Mouse (Mus musculus): ENCODE results near the gene Khdc1c. TPM values are rescaled to one million over a fixed set of nuclear protein-coding genes. Genes with fewer than 3 reads are reported as not detected.
"Not testable (repeated sequence)": the region's sequence is repeated elsewhere in the genome, so short reads cannot be mapped to it uniquely, and the experiment has no call there.

Gene Khdc1c
- polyA plus RNA-seq (2016; fragmentation: Nextera tagmentation; extraction: Ambion mirVana) = not detected in 2 replicates

DNA sequence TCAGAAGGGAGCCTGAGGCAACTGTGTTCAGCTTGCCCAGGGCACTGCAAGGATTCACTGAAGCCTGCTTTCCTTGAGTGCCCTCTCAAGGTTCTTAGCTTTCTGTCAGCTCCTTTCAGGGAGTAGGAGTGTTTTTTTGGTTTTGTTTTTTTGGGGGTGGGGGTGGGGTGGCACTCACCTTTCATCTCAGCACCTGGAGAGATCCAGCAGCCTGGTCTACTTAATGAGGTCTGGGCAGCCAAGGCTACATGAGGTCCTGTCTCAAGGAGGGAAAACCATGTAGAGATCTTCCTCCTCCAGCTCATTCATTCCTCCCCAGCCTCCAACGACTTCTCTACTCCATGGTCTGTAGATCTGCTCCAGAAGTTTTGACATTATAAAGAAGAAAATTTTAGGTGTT is at the start of gene Khdc1c:
Gene Khdc1c (plus strand): TSS at position 301 of the 400 bp plus-strand sequence.
- not testable (repeated sequence) for H3K36me3 ChIP-seq; H3K9ac ChIP-seq; H3K9me3 ChIP-seq (replicated peaks); H3K27ac ChIP-seq (ENCODE audit: poor library complexity, severe bottlenecking); H3K4me1 ChIP-seq (replicated peaks); ATAC-seq (ENCODE audit: insufficient number of reproducible peaks, low FRiP score); H3K27me3 ChIP-seq (replicated peaks); H3K4me2 ChIP-seq; H3K4me3 ChIP-seq
- 66% methylated on average over 1 of the region's 1 CpGs for WGBS

GRCm38 (mm10) chr1:21320271-21320670 is 47.9 kb upstream of the Khdc1c start:
- ATAC-seq (ENCODE audit: insufficient number of reproducible peaks, low FRiP score); H3K27ac ChIP-seq (ENCODE audit: poor library complexity, severe bottlenecking); H3K9ac ChIP-seq; H3K4me1 ChIP-seq (replicated peaks); H3K4me3 ChIP-seq; H3K9me3 ChIP-seq (replicated peaks); H3K4me2 ChIP-seq; H3K36me3 ChIP-seq; H3K27me3 ChIP-seq (replicated peaks): not testable (repeated sequence)
- WGBS = 82% methylated on average over 5 of the region's 5 CpGs

GRCm38 (mm10) chr1:21321656-21322055 is 46.5 kb upstream of the Khdc1c start:
- Histone ChIP-seq H3K9ac (no peak overlapping the region), H3K27ac (ENCODE audit: poor library complexity, severe bottlenecking) (no peak overlapping the region), H3K27me3 (replicated peaks) (no peaks in the 10 kb centered on the region), H3K4me2 (no peak overlapping the region), H3K4me1 (replicated peaks) (no peaks in the 10 kb centered on the region), H3K9me3 (replicated peaks) (0 out of 2 replicates have a peak, but pooled peaks cover 9% of the 10 kb centered on the region), H3K36me3 (no peaks in the 10 kb centered on the region), H3K4me3 (no peak overlapping the region)
- no peak for ATAC-seq (ENCODE audit: insufficient number of reproducible peaks, low FRiP score)
- WGBS = 76% methylated on average over 1 of the region's 1 CpGs

- no peak overlapping the region for H3K27ac ChIP-seq (ENCODE audit: poor library complexity, severe bottlenecking)
- ATAC-seq (ENCODE audit: insufficient number of reproducible peaks, low FRiP score) = no peak
- H3K36me3 ChIP-seq = no peaks in the 10 kb centered on the region
- no peak overlapping the region for H3K4me2 ChIP-seq
- H3K4me3 ChIP-seq = no peak overlapping the region
- 80% methylated on average over 1 of the region's 1 CpGs for WGBS
- no peaks in the 10 kb centered on the region for H3K4me1 ChIP-seq (replicated peaks)
- 0 out of 2 replicates have a peak, but pooled peaks cover 10% of the 10 kb centered on the region for H3K9me3 ChIP-seq (replicated peaks)
- no peaks in the 10 kb centered on the region for H3K27me3 ChIP-seq (replicated peaks)
- no peak overlapping the region for H3K9ac ChIP-seq
Measured at GRCm38 (mm10) chr1:21323996-21324574, 44.0 kb upstream of the Khdc1c start.

GRCm38 (mm10) chr1:21324633-21325032 is 43.5 kb upstream of the Khdc1c start:
- Histone ChIP-seq H3K9me3 (replicated peaks) (0 out of 2 replicates have a peak, but pooled peaks cover 10% of the 10 kb centered on the region), H3K9ac (no peak overlapping the region), H3K4me2 (no peak overlapping the region), H3K27me3 (replicated peaks) (no peaks in the 10 kb centered on the region), H3K36me3 (no peaks in the 10 kb centered on the region), H3K4me1 (replicated peaks) (no peaks in the 10 kb centered on the region), H3K27ac (ENCODE audit: poor library complexity, severe bottlenecking) (no peak overlapping the region), H3K4me3 (no peak overlapping the region)
- 68% methylated on average over 1 of the region's 1 CpGs for WGBS
- no peak for ATAC-seq (ENCODE audit: insufficient number of reproducible peaks, low FRiP score)

DNA sequence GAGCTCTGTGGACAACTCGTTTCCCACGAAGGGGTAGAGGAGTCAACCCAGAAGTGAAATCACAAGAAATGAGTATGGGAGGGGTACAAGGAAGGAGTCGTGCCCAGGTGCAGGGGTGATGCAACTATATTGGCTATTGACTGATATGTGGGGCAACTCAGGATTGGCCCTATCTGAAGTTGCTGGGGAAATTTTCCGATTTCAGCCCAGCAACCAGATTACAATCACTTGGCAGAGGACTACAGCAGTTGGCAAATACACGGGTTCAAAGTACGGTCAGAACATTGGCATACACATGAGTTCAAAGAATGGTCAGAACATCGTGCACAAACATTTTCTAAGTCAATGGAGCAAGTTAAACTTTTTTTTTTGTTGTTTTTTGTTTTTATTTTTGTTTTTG is 41.4 kb upstream of the Khdc1c start:
- H3K4me1 ChIP-seq (replicated peaks) = no peaks in the 10 kb centered on the region
- 0 out of 2 replicates have a peak, but pooled peaks cover 10% of the 10 kb centered on the region for H3K9me3 ChIP-seq (replicated peaks)
- no peak overlapping the region for H3K27ac ChIP-seq (ENCODE audit: poor library complexity, severe bottlenecking)
- H3K9ac ChIP-seq = no peak overlapping the region
- WGBS = 85% methylated on average over 7 of the region's 7 CpGs
- H3K4me2 ChIP-seq = no peak overlapping the region
- ATAC-seq (ENCODE audit: insufficient number of reproducible peaks, low FRiP score) = no peak
- H3K36me3 ChIP-seq = no peaks in the 10 kb centered on the region
- H3K4me3 ChIP-seq = no peak overlapping the region
- H3K27me3 ChIP-seq (replicated peaks) = no peaks in the 10 kb centered on the region

GRCm38 (mm10) chr1:21331161-21331560 is 37.0 kb upstream of the Khdc1c start:
- H3K9ac ChIP-seq; ATAC-seq (ENCODE audit: insufficient number of reproducible peaks, low FRiP score): not testable (repeated sequence)

DNA sequence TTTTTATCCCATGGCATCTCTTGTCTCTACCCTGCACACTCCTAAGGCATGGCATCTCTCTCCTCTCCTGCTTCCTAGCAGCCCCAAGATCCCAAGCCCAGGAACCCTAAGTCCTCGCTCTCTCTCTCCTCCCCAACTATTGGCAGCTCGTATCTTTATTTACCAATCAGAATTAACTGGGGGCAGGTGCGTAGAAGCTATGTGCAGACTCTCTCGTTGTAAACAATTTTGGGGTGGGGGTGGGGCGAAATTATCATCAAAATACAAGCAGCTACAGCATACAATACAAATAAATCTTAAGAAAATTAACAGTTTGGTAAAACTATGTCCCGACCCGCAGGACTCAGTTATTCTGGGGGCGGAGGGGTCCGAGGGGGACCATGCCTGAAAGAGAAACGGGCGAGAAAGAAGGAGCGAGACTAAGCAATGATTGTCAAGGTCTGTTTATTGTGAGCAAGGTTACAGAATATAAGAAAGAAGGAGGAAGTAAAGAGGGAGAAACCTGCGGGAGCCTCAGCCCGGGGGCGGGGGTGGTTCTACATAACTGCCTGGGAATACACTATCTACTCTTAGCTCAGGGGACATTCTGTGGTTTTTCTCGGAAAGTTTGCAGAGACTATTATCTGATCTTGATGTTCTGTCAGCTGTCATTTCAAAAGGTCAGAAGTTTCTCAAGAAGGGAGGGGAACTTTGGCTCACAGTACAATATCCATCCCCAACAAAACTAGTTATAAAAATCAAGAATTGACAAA is 34.7 kb upstream of the Khdc1c start:
- H3K4me2 ChIP-seq = no peak overlapping the region

More at GRCm38 (mm10) chr1:21331161-21331560, 37.0 kb upstream of the Khdc1c start:
- not testable (repeated sequence) for H3K36me3 ChIP-seq; H3K27ac ChIP-seq (ENCODE audit: poor library complexity, severe bottlenecking); H3K4me1 ChIP-seq (replicated peaks); H3K4me3 ChIP-seq; H3K9me3 ChIP-seq (replicated peaks); H3K27me3 ChIP-seq (replicated peaks); H3K4me2 ChIP-seq

DNA sequence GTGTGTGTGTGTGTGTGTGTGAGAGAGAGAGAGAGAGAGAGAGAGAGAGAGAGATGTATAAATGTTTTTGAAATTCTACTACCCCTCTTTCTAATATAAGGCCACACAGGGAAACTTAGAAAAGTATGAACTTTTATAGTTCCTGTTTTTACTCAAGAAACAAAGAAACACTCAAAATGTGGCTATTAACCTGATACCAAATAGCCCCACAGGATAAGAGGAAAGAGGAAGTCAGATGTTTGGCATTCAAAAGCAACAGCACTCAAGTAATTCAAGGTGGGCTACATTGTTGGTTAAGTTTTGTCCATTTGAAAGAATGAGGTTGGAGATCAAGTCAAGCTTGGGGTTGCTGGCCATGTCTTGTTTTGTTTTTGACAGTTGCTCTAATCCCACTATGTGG is 32.3 kb upstream of the Khdc1c start:
- H3K4me3 ChIP-seq = no peak overlapping the region
- no peak for ATAC-seq (ENCODE audit: insufficient number of reproducible peaks, low FRiP score)
- no peaks in the 10 kb centered on the region for H3K36me3 ChIP-seq
- no peak overlapping the region for H3K27ac ChIP-seq (ENCODE audit: poor library complexity, severe bottlenecking)
- H3K9ac ChIP-seq = no peak overlapping the region
- no peaks in the 10 kb centered on the region for H3K27me3 ChIP-seq (replicated peaks)
- no peaks in the 10 kb centered on the region for H3K4me1 ChIP-seq (replicated peaks)
- H3K4me2 ChIP-seq = no peak overlapping the region
- H3K9me3 ChIP-seq (replicated peaks) = peaks cover 5% of the 10 kb centered on the region; the same call in 1 of the 2 replicates

More for the DNA sequence above, 34.7 kb upstream of the Khdc1c start:
- no peak for ATAC-seq (ENCODE audit: insufficient number of reproducible peaks, low FRiP score)
- Histone ChIP-seq H3K9me3 (replicated peaks) (peaks cover 5% of the 10 kb centered on the region; the same call in 1 of the 2 replicates), H3K27ac (ENCODE audit: poor library complexity, severe bottlenecking) (no peak overlapping the region), H3K4me3 (no peak overlapping the region), H3K27me3 (replicated peaks) (no peaks in the 10 kb centered on the region), H3K4me1 (replicated peaks) (no peaks in the 10 kb centered on the region), H3K36me3 (no peaks in the 10 kb centered on the region), H3K9ac (no peak overlapping the region)
- WGBS = 70% methylated on average over 16 of the region's 16 CpGs

- Histone ChIP-seq H3K4me2 (no peak overlapping the region), H3K4me3 (no peak overlapping the region), H3K4me1 (replicated peaks) (no peaks in the 10 kb centered on the region), H3K9me3 (replicated peaks) (peaks cover 5% of the 10 kb centered on the region; the same call in 1 of the 2 replicates), H3K27ac (ENCODE audit: poor library complexity, severe bottlenecking) (no peak overlapping the region), H3K9ac (no peak overlapping the region), H3K27me3 (replicated peaks) (no peaks in the 10 kb centered on the region), H3K36me3 (no peaks in the 10 kb centered on the region)
- ATAC-seq (ENCODE audit: insufficient number of reproducible peaks, low FRiP score) = no peak
- 91% methylated on average over 1 of the region's 1 CpGs for WGBS
Measured at GRCm38 (mm10) chr1:21340745-21341144, 27.4 kb upstream of the Khdc1c start.

GRCm38 (mm10) chr1:21344253-21344652 is 23.9 kb upstream of the Khdc1c start:
- ATAC-seq (ENCODE audit: insufficient number of reproducible peaks, low FRiP score) = no peak
- no peak overlapping the region for H3K4me2 ChIP-seq
- no peak overlapping the region for H3K9ac ChIP-seq
- no peaks in the 10 kb centered on the region for H3K36me3 ChIP-seq
- no peaks in the 10 kb centered on the region for H3K4me1 ChIP-seq (replicated peaks)
- no peaks in the 10 kb centered on the region for H3K9me3 ChIP-seq (replicated peaks)
- no peak overlapping the region for H3K27ac ChIP-seq (ENCODE audit: poor library complexity, severe bottlenecking)
- no peaks in the 10 kb centered on the region for H3K27me3 ChIP-seq (replicated peaks)
- H3K4me3 ChIP-seq = no peak overlapping the region
- 57% methylated on average over 4 of the region's 4 CpGs for WGBS
